Mouse (Mus musculus) adrenal gland, adult 8-10 months (tissue): ENCODE measurements around the gene Enpp1. TPM values are rescaled to one million over a fixed set of nuclear protein-coding genes. Genes with fewer than 3 reads are reported as not detected.

Experiments
- DNase-seq: peaks from one replicate; pipeline ENCODE4 v3.0.0; 2022
- total RNA-seq, 4 experiments: library from RNA; stranded (reverse); gene quantifications; 2 replicates each; pipeline ENCODE4 v1.2.4; 2022

Gene Enpp1
- 1 to 10 TPM; 2.8 to 4.7 (median 3.9) TPM for total RNA-seq

- DNase-seq = peak; percentile 19
Measured at GRCm38 (mm10) chr10:24711480-24712366, at the start of gene Enpp1. Gene Enpp1, minus strand, starts transcription at chr10:24712159.

GRCm38 (mm10) chr10:24758326-24758915 lies 46.5 kb upstream of the Enpp1 start:
- DNase-seq = no peak

GRCm38 (mm10) chr10:24754874-24755540 lies 43.0 kb upstream of the Enpp1 start:
- DNase-seq = no peak

DNA sequence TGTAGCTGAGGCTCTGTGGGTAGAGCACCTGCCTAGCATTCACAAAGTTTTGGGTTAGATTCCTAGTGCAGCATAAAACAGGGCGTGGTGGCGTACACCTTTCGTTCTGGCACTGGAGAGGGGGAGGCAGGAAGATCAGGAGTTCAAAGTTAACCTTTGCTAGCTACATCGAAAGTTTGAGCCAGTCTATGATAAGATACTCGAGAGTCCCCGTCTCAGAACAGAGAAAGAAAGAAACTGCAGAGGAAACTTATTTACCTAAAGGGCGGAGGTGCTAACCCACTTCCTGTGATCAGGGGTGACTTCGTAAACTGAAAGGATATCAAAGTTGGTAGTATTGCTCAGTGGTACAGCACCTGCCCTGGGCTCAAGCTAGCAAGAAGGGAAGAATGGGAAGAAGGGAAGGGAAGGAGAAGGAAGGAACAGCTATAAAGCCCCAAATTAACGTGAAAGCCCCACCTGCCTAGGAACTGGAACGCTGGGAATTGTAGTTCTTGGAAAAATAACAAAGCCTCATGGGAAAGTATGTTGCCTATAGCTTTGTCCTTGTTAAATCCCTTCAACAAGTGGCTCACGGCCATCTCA lies 42.4 kb upstream of the Enpp1 start:
- DNase-seq = no peak

- DNase-seq = no peak
Measured at GRCm38 (mm10) chr10:24753536-24754250, 41.7 kb upstream of the Enpp1 start.

DNA sequence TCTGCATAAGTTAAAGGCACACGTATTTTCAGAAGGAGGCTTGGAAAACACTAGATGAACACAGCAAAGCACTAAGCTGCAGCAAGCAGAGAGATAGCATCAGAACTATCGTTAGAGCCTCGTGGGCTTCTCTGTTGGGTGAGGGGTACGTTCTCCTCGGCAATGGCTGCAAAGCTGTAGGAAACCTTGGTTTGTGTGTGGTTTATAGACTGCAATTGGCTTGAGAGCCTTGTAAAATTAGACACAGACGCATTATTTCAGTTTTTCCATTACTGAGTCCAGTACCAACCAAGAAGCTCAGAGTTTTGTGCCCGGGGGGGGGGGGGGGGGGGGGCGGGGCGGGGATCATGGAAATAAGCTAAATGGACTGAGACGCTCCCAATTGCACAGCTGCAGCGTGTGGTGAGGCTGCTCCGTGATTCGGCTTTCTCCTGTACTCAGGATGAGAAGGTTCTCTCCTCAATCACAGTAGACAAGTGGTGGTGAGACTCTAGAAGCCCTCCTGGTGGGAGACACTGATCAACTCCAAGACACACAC lies 31.1 kb upstream of the Enpp1 start:
- DNase-seq = no peak

GRCm38 (mm10) chr10:24741229-24742198 lies 29.6 kb upstream of the Enpp1 start:
- no peak for DNase-seq

DNA sequence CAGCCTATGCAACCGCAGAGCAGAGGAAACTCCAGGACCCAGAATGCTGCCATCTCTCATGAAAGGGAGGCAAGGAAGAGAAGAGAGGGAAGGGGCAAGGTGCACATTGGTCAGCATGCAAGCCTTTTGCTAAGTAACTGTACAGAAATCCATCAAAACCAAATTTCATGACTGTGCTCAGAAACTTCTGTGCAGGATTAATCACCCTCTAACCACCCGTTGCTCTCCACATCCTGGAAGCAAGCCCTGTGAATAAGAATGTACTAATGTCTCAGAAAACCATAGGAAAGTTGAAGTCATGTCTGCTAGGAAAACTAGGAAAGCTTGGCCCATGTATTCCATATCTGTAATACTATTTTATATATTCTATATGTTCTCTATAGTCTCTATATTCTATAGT lies 27.2 kb upstream of the Enpp1 start:
- DNase-seq = no peak

DNA sequence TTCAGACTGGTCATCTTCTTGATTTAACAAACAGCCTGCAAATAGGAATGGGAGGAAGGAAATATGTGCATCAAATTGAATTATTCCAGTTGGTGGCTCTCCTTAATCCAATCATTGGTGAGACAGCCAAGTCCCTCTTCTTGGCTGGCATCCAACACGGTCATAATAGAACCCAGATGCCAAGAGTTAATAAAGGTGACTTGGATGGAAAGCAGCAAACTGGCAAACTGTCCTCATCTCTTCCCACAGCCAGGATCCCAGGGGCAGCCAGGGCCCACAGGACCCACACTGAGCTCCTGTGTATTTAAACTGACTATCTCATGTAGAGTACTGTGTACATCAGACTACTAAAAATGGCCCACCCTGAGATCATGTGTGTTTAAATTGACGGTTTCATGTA lies 26.5 kb upstream of the Enpp1 start:
- no peak for DNase-seq

DNA sequence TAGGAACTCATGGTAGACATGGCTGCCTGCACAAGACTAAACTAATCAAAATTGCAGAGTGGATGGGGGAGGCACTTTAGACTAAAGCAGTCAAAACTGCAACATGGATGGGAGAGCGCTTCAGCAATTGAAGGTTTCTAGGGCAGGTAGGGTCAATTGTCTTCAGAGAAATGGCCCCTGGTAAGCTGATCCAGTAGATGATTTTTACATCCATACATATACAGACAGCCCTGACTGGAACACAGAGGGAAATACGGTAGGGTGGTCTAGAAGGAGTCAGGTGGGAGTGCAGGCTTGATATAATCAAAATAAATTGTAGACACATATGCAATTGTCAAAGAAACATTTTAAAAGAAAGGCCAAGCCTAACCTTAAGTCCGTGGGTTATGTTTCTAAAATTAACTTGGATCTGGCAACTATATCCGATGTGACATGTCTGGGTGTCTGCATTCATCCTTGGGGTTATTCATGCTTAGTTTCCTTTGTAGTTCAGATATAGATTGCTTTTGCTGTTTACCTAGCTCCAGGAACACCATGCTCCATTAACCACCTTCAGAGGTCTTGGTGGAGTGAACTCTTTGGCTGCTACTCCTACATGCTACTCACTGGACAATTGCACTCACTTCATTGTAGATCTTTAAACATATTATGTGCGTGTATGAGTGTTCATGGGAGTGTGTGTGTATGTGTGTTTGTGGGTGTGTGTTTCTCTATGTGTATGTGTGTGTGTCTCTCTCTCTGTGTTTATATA lies 23.2 kb upstream of the Enpp1 start:
- no peak for DNase-seq

GRCm38 (mm10) chr10:24727478-24727877 lies 15.5 kb upstream of the Enpp1 start:
- no peak for DNase-seq

DNA sequence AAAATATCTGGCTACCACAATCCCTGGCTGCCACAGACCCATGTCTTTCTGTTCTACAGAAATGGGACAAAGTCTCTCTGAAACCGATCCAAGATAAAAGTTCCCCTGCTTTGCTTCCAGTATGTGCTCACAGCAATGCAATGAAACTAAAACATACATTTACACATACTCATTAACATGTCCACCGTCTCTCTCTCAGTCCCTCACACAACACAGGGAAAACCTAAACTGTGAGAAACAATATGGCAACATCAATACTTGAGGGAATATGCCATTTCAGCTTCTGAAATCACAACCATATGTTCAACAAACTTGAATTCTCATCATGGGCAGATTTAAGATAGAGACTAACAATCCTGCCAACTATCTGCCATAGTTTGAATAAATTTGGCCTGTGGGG lies 13.2 kb upstream of the Enpp1 start:
- DNase-seq = no peak

GRCm38 (mm10) chr10:24721841-24722240 lies 9.9 kb upstream of the Enpp1 start:
- no peak for DNase-seq

- DNase-seq = no peak
Measured at GRCm38 (mm10) chr10:24719383-24719782, 7.4 kb upstream of the Enpp1 start.

- DNase-seq = no peak
Measured at GRCm38 (mm10) chr10:24718720-24719119, 6.8 kb upstream of the Enpp1 start.

DNA sequence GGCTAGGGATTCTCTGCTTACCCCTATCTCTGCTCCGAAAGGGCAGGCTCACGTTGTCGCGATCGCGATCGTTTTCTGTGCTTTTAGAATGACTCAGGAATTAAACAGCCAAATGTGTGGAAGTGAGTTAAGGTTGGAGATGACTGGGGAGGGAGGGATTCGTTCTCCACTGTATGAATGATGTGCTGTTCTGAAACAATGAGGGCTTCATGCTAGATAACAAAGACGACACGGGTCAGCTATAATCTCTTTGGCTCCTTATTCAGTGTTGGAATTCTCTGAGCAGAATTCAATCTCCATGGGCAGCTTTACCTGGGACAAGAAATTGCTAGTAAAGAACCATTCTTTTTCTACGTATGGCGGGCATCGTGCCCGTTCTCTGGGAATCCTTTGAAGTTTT lies 6.1 kb upstream of the Enpp1 start:
- DNase-seq = no peak

DNA sequence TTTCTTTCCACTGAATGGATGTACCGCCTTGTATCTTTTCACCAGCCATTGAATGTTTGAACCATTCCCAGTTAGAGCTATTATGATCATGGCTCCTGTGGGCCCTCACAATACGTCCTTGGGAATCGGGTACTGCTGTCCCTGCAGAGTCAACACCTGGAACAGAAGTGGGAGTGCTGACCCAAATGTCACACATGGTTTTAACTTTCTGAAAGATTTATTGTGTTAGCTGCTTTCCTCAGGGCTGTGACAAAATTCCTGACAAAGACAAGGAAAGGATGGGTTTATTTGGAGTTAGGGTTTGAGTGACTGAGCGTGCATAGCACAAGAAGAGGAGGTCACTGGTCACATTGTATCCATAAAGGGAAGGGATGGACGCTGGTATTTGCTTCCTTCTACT lies 4.3 kb upstream of the Enpp1 start:
- DNase-seq = no peak

- DNase-seq = no peak
Measured at GRCm38 (mm10) chr10:24712901-24713300, 942 bp upstream of the Enpp1 start.

DNA sequence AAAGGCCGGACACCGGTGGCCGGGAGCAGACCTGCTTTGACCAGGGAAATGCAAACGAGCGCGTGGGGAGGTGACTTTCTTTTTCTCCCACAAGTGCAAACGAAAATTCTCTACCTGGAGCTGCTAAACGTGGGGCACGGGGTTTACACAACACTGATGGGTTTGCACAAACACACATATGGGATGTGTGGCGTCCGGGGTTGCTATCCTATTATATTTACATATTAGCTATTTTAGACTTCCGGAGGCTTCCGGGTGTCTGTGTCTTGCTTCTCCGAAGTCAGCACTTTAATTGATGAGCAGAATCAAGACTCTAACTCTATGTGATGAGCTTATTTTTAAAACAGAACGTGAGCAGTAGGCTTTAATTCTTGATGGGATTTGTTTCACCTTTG lies 405 bp upstream of the Enpp1 start:
- no peak for DNase-seq

DNA sequence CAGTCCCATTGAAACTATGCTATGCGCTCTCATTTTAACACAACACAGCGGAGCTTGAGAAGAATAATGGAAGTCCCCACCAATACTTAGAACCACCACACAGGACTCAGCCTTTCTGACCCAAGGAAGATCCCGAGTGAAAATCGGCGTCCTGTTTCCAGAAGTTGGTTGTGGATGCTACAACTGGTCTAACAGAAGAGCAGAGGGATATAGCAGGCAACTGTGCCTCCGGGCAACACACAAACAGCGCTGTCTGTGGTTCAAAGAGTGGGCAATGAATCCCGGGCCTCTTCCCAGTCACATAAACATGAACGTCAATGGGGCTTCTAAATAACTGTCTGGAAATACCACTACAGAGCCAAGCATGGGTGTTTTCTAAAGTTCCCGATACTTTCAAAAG lies 888 bp downstream of the Enpp1 start:
- no peak for DNase-seq
